Mouse (Mus musculus) midbrain, embryonic 11.5 days (tissue): ENCODE results near the gene Prkn. TPM values are rescaled to one million over a fixed set of nuclear protein-coding genes. Genes with fewer than 3 reads are reported as not detected.

Source experiments
- ATAC-seq: fragments of 200-750 bp; cut with Nextera tagmentation; 2 replicates; pipeline ENCODE4 v1.8.0; 2017; ENCODE audit warnings: moderate TSS enrichment, moderate library complexity; ENCODE audit not compliant: low FRiP score
- DNase-seq: peaks from one replicate; pipeline ENCODE4 v3.0.0; 2015; ENCODE audit warnings: low spot score; ENCODE audit errors: missing footprints
- H3K27ac ChIP-seq: fragments of 300-500 bp; sonication (generic); 2 replicates; pipeline ENCODE4 v1.5.1; 2014; ENCODE audit warnings: low read depth, low read length
- H3K27me3 ChIP-seq: fragments of 300-500 bp; sonication (generic); 2 replicates; pipeline ENCODE4 v1.6.1; 2014; ENCODE audit warnings: mild to moderate bottlenecking, low read length, moderate library complexity, mixed read lengths; ENCODE audit not compliant: control insufficient read depth, insufficient read depth
- H3K36me3 ChIP-seq: fragments of 300-500 bp; sonication (generic); 2 replicates; pipeline ENCODE4 v1.6.1; 2014; ENCODE audit warnings: mild to moderate bottlenecking, low read length, moderate library complexity, mixed read lengths; ENCODE audit not compliant: control insufficient read depth, insufficient read depth
- H3K4me1 ChIP-seq: fragments of 300-500 bp; sonication (generic); 2 replicates; pipeline ENCODE4 v1.6.1; 2014; ENCODE audit warnings: low read length; ENCODE audit not compliant: control insufficient read depth, insufficient read depth
- H3K4me2 ChIP-seq: fragments of 300-500 bp; sonication (generic); 2 replicates; pipeline ENCODE4 v1.6.1; 2014; ENCODE audit warnings: mild to moderate bottlenecking, moderate library complexity
- H3K4me3 ChIP-seq: fragments of 300-500 bp; sonication (generic); 2 replicates; pipeline ENCODE4 v1.5.1; 2014; ENCODE audit warnings: low read depth, low read length
- H3K9ac ChIP-seq: fragments of 300-500 bp; sonication (generic); 2 replicates; pipeline ENCODE4 v1.6.1; 2014; ENCODE audit warnings: low read length
- H3K9me3 ChIP-seq: fragments of 300-500 bp; sonication (generic); 2 replicates; pipeline ENCODE4 v1.6.1; 2016; ENCODE audit warnings: low read length; ENCODE audit not compliant: control insufficient read depth
- WGBS: fragments of 180-500 bp; shearing (Covaris S2); extraction: QIAGEN DNeasy Blood & Tissue Kit; methylation state at CpG from one replicate; pipeline ENCODE4 v1.1.7; 2014; 5-methylcytosine and 5-hydroxymethylcytosine counted together
- polyA plus RNA-seq: library from polyadenylated mRNA; unstranded; fragments of >200 nt; fragmentation: Nextera tagmentation; extraction: Ambion mirVana; gene quantifications from 2 replicates; pipeline ENCODE4 v1.2.1, GENCODE M21; 2014

Prkn gene
- polyA plus RNA-seq, 1 experiment from 2014 or later, result 0.82 TPM

GRCm38 (mm10) chr17:11681825-11682372, 841.7 kb downstream of the Prkn start:
- H3K4me1 ChIP-seq, result no peaks in the 10 kb centered on the region
- no peak overlapping the region for H3K4me3 ChIP-seq
- WGBS, result 57% methylated on average over 11 of the region's 11 CpGs
- ATAC-seq (no peak), DNase-seq (no peak)
- no peak overlapping the region for H3K27ac ChIP-seq
- no peaks in the 10 kb centered on the region; the same call in 1 of the 2 replicates for H3K9me3 ChIP-seq
- H3K4me2 ChIP-seq, result no peak overlapping the region
- H3K36me3 ChIP-seq, result no peaks in the 10 kb centered on the region
- no peaks in the 10 kb centered on the region for H3K27me3 ChIP-seq
- no peak overlapping the region for H3K9ac ChIP-seq

GRCm38 (mm10) chr17:11705005-11705404, 864.8 kb downstream of the Prkn start:
- ATAC-seq (no peak), DNase-seq (no peak)
- Histone ChIP-seq H3K4me3 (no peak overlapping the region), H3K4me1 (no peaks in the 10 kb centered on the region), H3K9me3 (no peaks in the 10 kb centered on the region), H3K27ac (no peak overlapping the region), H3K9ac (no peak overlapping the region), H3K27me3 (no peaks in the 10 kb centered on the region), H3K4me2 (no peak overlapping the region), H3K36me3 (no peaks in the 10 kb centered on the region)
- WGBS, result 88% methylated on average over 4 of the region's 4 CpGs

- Histone ChIP-seq H3K27me3 (no peaks in the 10 kb centered on the region), H3K4me1 (no peaks in the 10 kb centered on the region), H3K4me3 (no peak overlapping the region), H3K4me2 (no peak overlapping the region), H3K36me3 (no peaks in the 10 kb centered on the region), H3K27ac (no peak overlapping the region), H3K9me3 (no peaks in the 10 kb centered on the region), H3K9ac (no peak overlapping the region)
- ATAC-seq (no peak), DNase-seq (no peak)
- WGBS, result 92% methylated on average over 9 of the region's 9 CpGs
These were observed 865.6 kb downstream of the Prkn start for GRCm38 (mm10) chr17:11705761-11706160.

GRCm38 (mm10) chr17:11712066-11712465, 871.9 kb downstream of the Prkn start:
- Histone ChIP-seq H3K27me3 (no peaks in the 10 kb centered on the region), H3K4me3 (no peak overlapping the region), H3K9ac (no peak overlapping the region), H3K36me3 (no peaks in the 10 kb centered on the region), H3K4me2 (no peak overlapping the region), H3K4me1 (no peaks in the 10 kb centered on the region), H3K9me3 (no peaks in the 10 kb centered on the region), H3K27ac (no peak overlapping the region)
- WGBS, result 86% methylated on average over 4 of the region's 4 CpGs
- peak; percentile 68 for DNase-seq
- no peak for ATAC-seq

- H3K4me1 ChIP-seq, result no peaks in the 10 kb centered on the region
- H3K4me3 ChIP-seq, result no peak overlapping the region
- H3K9me3 ChIP-seq, result no peaks in the 10 kb centered on the region
- no peak for ATAC-seq
- no peak overlapping the region for H3K4me2 ChIP-seq
- no peaks in the 10 kb centered on the region for H3K36me3 ChIP-seq
- no peak overlapping the region for H3K27ac ChIP-seq
- H3K9ac ChIP-seq, result no peak overlapping the region
- DNase-seq, result peak; percentile 67
- WGBS, result 94% methylated on average over 6 of the region's 6 CpGs
- H3K27me3 ChIP-seq, result no peaks in the 10 kb centered on the region
These were observed 879.6 kb downstream of the Prkn start for GRCm38 (mm10) chr17:11719801-11720200.

- H3K4me2 ChIP-seq, result no peak overlapping the region
- H3K9ac ChIP-seq, result no peak overlapping the region
- no peaks in the 10 kb centered on the region for H3K27me3 ChIP-seq
- H3K9me3 ChIP-seq, result no peaks in the 10 kb centered on the region
- ATAC-seq (no peak), DNase-seq (peak; percentile 56)
- no peaks in the 10 kb centered on the region for H3K4me1 ChIP-seq
- H3K27ac ChIP-seq, result no peak overlapping the region
- no peak overlapping the region for H3K4me3 ChIP-seq
- WGBS, result 70% methylated on average over 5 of the region's 5 CpGs
- no peaks in the 10 kb centered on the region for H3K36me3 ChIP-seq
These were observed 881.7 kb downstream of the Prkn start for GRCm38 (mm10) chr17:11721906-11722305.

GRCm38 (mm10) chr17:11722478-11722877, 882.3 kb downstream of the Prkn start:
- ATAC-seq, result no peak
- no peak for DNase-seq
- no peaks in the 10 kb centered on the region for H3K27me3 ChIP-seq
- no peak overlapping the region for H3K4me2 ChIP-seq
- H3K9me3 ChIP-seq, result no peaks in the 10 kb centered on the region
- H3K4me3 ChIP-seq, result no peak overlapping the region
- no peaks in the 10 kb centered on the region for H3K4me1 ChIP-seq
- no peak overlapping the region for H3K27ac ChIP-seq
- WGBS, result 94% methylated on average over 1 of the region's 1 CpGs
- no peaks in the 10 kb centered on the region for H3K36me3 ChIP-seq
- no peak overlapping the region for H3K9ac ChIP-seq

- 94% methylated on average over 3 of the region's 3 CpGs for WGBS
- H3K36me3 ChIP-seq, result no peaks in the 10 kb centered on the region
- no peak overlapping the region for H3K4me2 ChIP-seq
- H3K27me3 ChIP-seq, result no peaks in the 10 kb centered on the region
- H3K4me3 ChIP-seq, result no peak overlapping the region
- no peaks in the 10 kb centered on the region for H3K9me3 ChIP-seq
- no peak overlapping the region for H3K27ac ChIP-seq
- no peaks in the 10 kb centered on the region for H3K4me1 ChIP-seq
- H3K9ac ChIP-seq, result no peak overlapping the region
- ATAC-seq, result no peak
- no peak for DNase-seq
These were observed 884.0 kb downstream of the Prkn start for GRCm38 (mm10) chr17:11724135-11724534.

GRCm38 (mm10) chr17:11727101-11727500, 886.9 kb downstream of the Prkn start:
- Histone ChIP-seq H3K9me3 (no peaks in the 10 kb centered on the region), H3K9ac (no peak overlapping the region), H3K4me1 (peaks cover 10% of the 10 kb centered on the region), H3K36me3 (no peaks in the 10 kb centered on the region), H3K27ac (no peak overlapping the region), H3K27me3 (no peaks in the 10 kb centered on the region), H3K4me3 (no peak overlapping the region), H3K4me2 (no peak overlapping the region)
- no peak for ATAC-seq
- 67% methylated on average over 1 of the region's 1 CpGs for WGBS
- DNase-seq, result peak; percentile 37
